Mouse (Mus musculus): ENCODE results near the gene Prn. TPM values are rescaled to one million over a fixed set of nuclear protein-coding genes. Genes with fewer than 3 reads are reported as not detected.
A peak's percentile ranks its signal among the peaks of the same experiment; 100 is the strongest.

Gene Prn
- polyA plus RNA-seq, 1 experiment from 2014 or later: not detected

GRCm38 (mm10) chr2:131892534-131892933 lies 17.2 kb upstream of the Prn start:
- no peaks in the 10 kb centered on the region for H3K27me3 ChIP-seq (replicated peaks; ENCODE audit: control insufficient read depth, insufficient read depth, low read length)
- no peaks in the 10 kb centered on the region for H3K36me3 ChIP-seq (ENCODE audit: control insufficient read depth, insufficient read depth)
- no peaks in the 10 kb centered on the region for H3K4me1 ChIP-seq (replicated peaks; ENCODE audit: control insufficient read depth, insufficient read depth, low read length)
- no peak overlapping the region for H3K4me3 ChIP-seq (ENCODE audit: low read depth, low read length)
- H3K9ac ChIP-seq (ENCODE audit: low read depth, low read length): no peak overlapping the region
- H3K4me2 ChIP-seq (replicated peaks; ENCODE audit: low read depth): no peak overlapping the region
- no peak overlapping the region for H3K27ac ChIP-seq (ENCODE audit: low read depth, low read length)
- no peak for ATAC-seq
- 40% methylated on average over 5 of the region's 5 CpGs for WGBS
- TF ChIP-seq CTCF (IDR thresholded peaks at IDR 0.05; ENCODE audit: low read depth): no peak
- no peaks in the 10 kb centered on the region for H3K9me3 ChIP-seq (ENCODE audit: control insufficient read depth)

- Histone ChIP-seq H3K9me3 (ENCODE audit: control insufficient read depth) (no peaks in the 10 kb centered on the region), H3K4me1 (replicated peaks; ENCODE audit: control insufficient read depth, insufficient read depth, low read length) (no peaks in the 10 kb centered on the region), H3K36me3 (ENCODE audit: control insufficient read depth, insufficient read depth) (no peaks in the 10 kb centered on the region), H3K27ac (ENCODE audit: low read depth, low read length) (no peak overlapping the region), H3K4me2 (replicated peaks; ENCODE audit: low read depth) (no peak overlapping the region), H3K4me3 (ENCODE audit: low read depth, low read length) (no peak overlapping the region), H3K9ac (ENCODE audit: low read depth, low read length) (no peak overlapping the region), H3K27me3 (replicated peaks; ENCODE audit: control insufficient read depth, insufficient read depth, low read length) (no peaks in the 10 kb centered on the region)
- 58% methylated on average over 2 of the region's 2 CpGs for WGBS
- ATAC-seq: no peak
- no peak for TF ChIP-seq CTCF (IDR thresholded peaks at IDR 0.05; ENCODE audit: low read depth)
These were observed 14.7 kb upstream of the Prn start for GRCm38 (mm10) chr2:131895106-131895505.

- Histone ChIP-seq H3K4me2 (replicated peaks; ENCODE audit: low read depth) (no peak overlapping the region), H3K27ac (ENCODE audit: low read depth, low read length) (no peak overlapping the region), H3K9me3 (ENCODE audit: control insufficient read depth) (no peaks in the 10 kb centered on the region), H3K4me3 (ENCODE audit: low read depth, low read length) (no peak overlapping the region), H3K36me3 (ENCODE audit: control insufficient read depth, insufficient read depth) (no peaks in the 10 kb centered on the region), H3K4me1 (replicated peaks; ENCODE audit: control insufficient read depth, insufficient read depth, low read length) (no peaks in the 10 kb centered on the region), H3K9ac (ENCODE audit: low read depth, low read length) (no peak overlapping the region), H3K27me3 (replicated peaks; ENCODE audit: control insufficient read depth, insufficient read depth, low read length) (no peaks in the 10 kb centered on the region)
- 83% methylated on average over 4 of the region's 4 CpGs for WGBS
- TF ChIP-seq CTCF (IDR thresholded peaks at IDR 0.05; ENCODE audit: low read depth): no peak
- no peak for ATAC-seq
These were observed 13.7 kb upstream of the Prn start for GRCm38 (mm10) chr2:131896011-131896410.

- no peaks in the 10 kb centered on the region for H3K9me3 ChIP-seq (ENCODE audit: control insufficient read depth)
- 89% methylated on average over 12 of the region's 12 CpGs for WGBS
- no peak overlapping the region for H3K4me3 ChIP-seq (ENCODE audit: low read depth, low read length)
- no peaks in the 10 kb centered on the region for H3K36me3 ChIP-seq (ENCODE audit: control insufficient read depth, insufficient read depth)
- H3K27ac ChIP-seq (ENCODE audit: low read depth, low read length): no peak overlapping the region
- H3K4me2 ChIP-seq (replicated peaks; ENCODE audit: low read depth): no peak overlapping the region
- no peak for ATAC-seq
- no peak for TF ChIP-seq CTCF (IDR thresholded peaks at IDR 0.05; ENCODE audit: low read depth)
- H3K9ac ChIP-seq (ENCODE audit: low read depth, low read length): no peak overlapping the region
- H3K4me1 ChIP-seq (replicated peaks; ENCODE audit: control insufficient read depth, insufficient read depth, low read length): no peaks in the 10 kb centered on the region
- H3K27me3 ChIP-seq (replicated peaks; ENCODE audit: control insufficient read depth, insufficient read depth, low read length): no peaks in the 10 kb centered on the region
These were observed 12.2 kb upstream of the Prn start for GRCm38 (mm10) chr2:131897336-131898109.

GRCm38 (mm10) chr2:131902423-131902822 lies 7.3 kb upstream of the Prn start:
- no peak overlapping the region for H3K4me3 ChIP-seq (ENCODE audit: low read depth, low read length)
- no peak for ATAC-seq
- no peak overlapping the region for H3K27ac ChIP-seq (ENCODE audit: low read depth, low read length)
- no peaks in the 10 kb centered on the region for H3K9me3 ChIP-seq (ENCODE audit: control insufficient read depth)
- TF ChIP-seq CTCF (IDR thresholded peaks at IDR 0.05; ENCODE audit: low read depth): no peak
- no peaks in the 10 kb centered on the region for H3K4me1 ChIP-seq (replicated peaks; ENCODE audit: control insufficient read depth, insufficient read depth, low read length)
- H3K4me2 ChIP-seq (replicated peaks; ENCODE audit: low read depth): no peak overlapping the region
- H3K9ac ChIP-seq (ENCODE audit: low read depth, low read length): no peak overlapping the region
- no peaks in the 10 kb centered on the region for H3K27me3 ChIP-seq (replicated peaks; ENCODE audit: control insufficient read depth, insufficient read depth, low read length)
- no peaks in the 10 kb centered on the region for H3K36me3 ChIP-seq (ENCODE audit: control insufficient read depth, insufficient read depth)
- 28% methylated on average over 3 of the region's 3 CpGs for WGBS

GRCm38 (mm10) chr2:131902867-131903266 lies 6.9 kb upstream of the Prn start:
- Histone ChIP-seq H3K4me2 (replicated peaks; ENCODE audit: low read depth) (no peak overlapping the region), H3K36me3 (ENCODE audit: control insufficient read depth, insufficient read depth) (no peaks in the 10 kb centered on the region), H3K4me1 (replicated peaks; ENCODE audit: control insufficient read depth, insufficient read depth, low read length) (no peaks in the 10 kb centered on the region), H3K4me3 (ENCODE audit: low read depth, low read length) (no peak overlapping the region), H3K27ac (ENCODE audit: low read depth, low read length) (0 out of 2 replicates have a peak overlapping the region, but pooled peaks have one; percentile 51), H3K9ac (ENCODE audit: low read depth, low read length) (no peak overlapping the region), H3K27me3 (replicated peaks; ENCODE audit: control insufficient read depth, insufficient read depth, low read length) (no peaks in the 10 kb centered on the region), H3K9me3 (ENCODE audit: control insufficient read depth) (no peaks in the 10 kb centered on the region)
- no peak for TF ChIP-seq CTCF (IDR thresholded peaks at IDR 0.05; ENCODE audit: low read depth)
- 38% methylated on average over 8 of the region's 8 CpGs for WGBS
- ATAC-seq: peak; percentile 51; the same call in 1 of the 2 replicates

Data from intestine, postnatal 0 days (tissue).